ENCODE assay signal across 8 mouse cellular contexts in genomic region chr2:62643405-62644305, GRCm38 (mm10). TPM values are rescaled to one million over a fixed set of nuclear protein-coding genes. Genes with fewer than 3 reads are reported as not detected.
DNase-seq lines count a peak whose midpoint lies in the region; ATAC-seq and TF ChIP-seq lines count a peak whose summit lies in the region.

No protein-coding gene starts in this region.

- TF ChIP-seq RAD21 in CH12.LX (IDR thresholded peaks at IDR 0.05; ENCODE audit: low read depth, low read length) = no peak

- H3K4me1 ChIP-seq in CH12.LX (ENCODE audit: control insufficient read depth in 1 of 2, insufficient read depth in 2 of 2) = peaks cover 3 to 22% of the 10 kb centered on the region in 2 experiments; a peak in 3 of 4 replicates
- peaks cover 9% of the 10 kb centered on the region; the same call in 1 of the 2 replicates for H3K4me1 ChIP-seq in limb, embryonic 13.5 days
- H3K4me1 ChIP-seq in midbrain, embryonic 15.5 days = peaks cover 14% of the 10 kb centered on the region

- TF ChIP-seq CTCF in CH12.LX (conservative IDR thresholded peaks at IDR 0.05 in 1 of 2, IDR thresholded peaks at IDR 0.05 in 1 of 2; ENCODE audit: low read depth in 2 of 2, low read length in 2 of 2) = peak; percentile 64 to 75

- no peaks in the 10 kb centered on the region for H3K9me3 ChIP-seq in CH12.LX (replicated peaks; ENCODE audit: low read length)
- H3K9me3 ChIP-seq in limb, embryonic 13.5 days = no peaks in the 10 kb centered on the region
- no peaks in the 10 kb centered on the region for H3K9me3 ChIP-seq in midbrain, embryonic 15.5 days

- no peak for TF ChIP-seq POLR2A in CH12.LX (IDR thresholded peaks at IDR 0.05; ENCODE audit: low read depth, low read length)

- ATAC-seq in limb, embryonic 13.5 days (ENCODE audit: low FRiP score, low read depth) = no peak
- no peak for ATAC-seq in midbrain, embryonic 15.5 days (replicated peaks)

- 51% methylated on average over 21 of the region's 21 CpGs for WGBS in limb, embryonic 13.5 days
- WGBS in midbrain, embryonic 15.5 days = 51% methylated on average over 21 of the region's 21 CpGs

- H3K4me3 ChIP-seq in CH12.LX (replicated peaks in 1 of 3; ENCODE audit: low read depth in 2 of 3, low read length in 2 of 3, poor library complexity in 1 of 3) = no peak overlapping the region
- no peak overlapping the region for H3K4me3 ChIP-seq in limb, embryonic 13.5 days
- H3K4me3 ChIP-seq in midbrain, embryonic 15.5 days = no peak overlapping the region

- no peak overlapping the region for H3K9ac ChIP-seq in CH12.LX (ENCODE audit: insufficient read depth, low read depth)
- H3K9ac ChIP-seq in limb, embryonic 13.5 days = no peak overlapping the region
- no peak overlapping the region for H3K9ac ChIP-seq in midbrain, embryonic 15.5 days

- in situ Hi-C loops in CH12.LX (cut with MboI; ENCODE audit: low pct_ligation_motif_present, low pct_unique_long_range_greater_than_20kb, low sequenced_read_pairs) = no loop called here

- intact Hi-C loops in heart, postnatal 14 days (cut with DNase I) = no loop called here

- H3K36me3 ChIP-seq in CH12.LX (replicated peaks in 1 of 2; ENCODE audit: control insufficient read depth in 1 of 2, insufficient read depth in 1 of 2, low read length in 1 of 2) = no peaks in the 10 kb centered on the region
- no peaks in the 10 kb centered on the region for H3K36me3 ChIP-seq in limb, embryonic 13.5 days
- H3K36me3 ChIP-seq in midbrain, embryonic 15.5 days (replicated peaks) = no peaks in the 10 kb centered on the region

- no peaks in the 10 kb centered on the region for H3K27me3 ChIP-seq in CH12.LX (replicated peaks)
- H3K27me3 ChIP-seq in limb, embryonic 13.5 days = peaks cover 6% of the 10 kb centered on the region; the same call in 1 of the 2 replicates
- peaks cover 6% of the 10 kb centered on the region; the same call in 1 of the 2 replicates for H3K27me3 ChIP-seq in midbrain, embryonic 15.5 days (replicated peaks)

- dilution Hi-C loops in CH12.LX (cut with MboI; ENCODE audit: extremely low pct_ligation_motif_present, extremely low pct_unique_long_range_greater_than_20kb, low sequenced_read_pairs) = no loop called here

- H3K4me2 ChIP-seq in CH12.LX (ENCODE audit: insufficient read depth, low read depth, poor library complexity, severe bottlenecking) = peak overlapping the region; percentile 21; the same call in 1 of the 2 replicates
- peak overlapping the region; percentile 19; the same call in 1 of the 2 replicates for H3K4me2 ChIP-seq in limb, embryonic 13.5 days (replicated peaks)
- H3K4me2 ChIP-seq in midbrain, embryonic 15.5 days = peak overlapping the region; percentile 13; the same call in 1 of the 2 replicates

- peak; percentile 70 to 72 for DNase-seq in cerebellum, postnatal 10 days
- DNase-seq in cerebellum, postnatal 4 days (ENCODE audit: low spot score in 2 of 2) = no peak
- peak; percentile 61 for DNase-seq in CH12.LX (ENCODE audit: extremely low read depth)
- peak; percentile 61 for DNase-seq in embryo, embryonic 10 days (ENCODE audit: low spot score)
- peak; percentile 59 to 74 for DNase-seq in heart, postnatal 14 days
- peak; percentile 79 for DNase-seq in testis, postnatal 10 days (ENCODE audit: low spot score)

- TF ChIP-seq EP300 in CH12.LX (IDR thresholded peaks at IDR 0.05; ENCODE audit: low read length) = no peak

- no peaks in the 10 kb centered on the region for H3K79me2 ChIP-seq in CH12.LX (replicated peaks; ENCODE audit: control insufficient read depth, extremely low read depth, insufficient read depth, poor library complexity, severe bottlenecking)

- no peak overlapping the region for H3K27ac ChIP-seq in CH12.LX (ENCODE audit: insufficient read depth, low read depth)
- H3K27ac ChIP-seq in limb, embryonic 13.5 days = no peak overlapping the region
- no peak overlapping the region for H3K27ac ChIP-seq in midbrain, embryonic 15.5 days

TF ChIP-seq in CH12.LX, 34 proteins besides CTCF, POLR2A, EP300 and RAD21:
- TF ChIP-seq NELFE (IDR thresholded peaks at IDR 0.05; ENCODE audit: low read depth, low read length) = no peak
- 0 out of 2 replicates have a peak, but pooled peaks have one; percentile 6 for TF ChIP-seq SMC3 (IDR thresholded peaks at IDR 0.05; ENCODE audit: low read depth, low read length)
- TF ChIP-seq SIN3A (IDR thresholded peaks at IDR 0.05; ENCODE audit: low read length) = no peak

RNA-seq across cellular contexts. Expression of gene Ifih1, which starts 2.4 kb away (rescaled TPM):
- 1.6 and 2.0 TPM in 2 replicates for total RNA-seq in CH12.LX (2012; rRNA removed)
- total RNA-seq in CH12.LX (2014; rRNA removed) = 2.2 and 2.5 TPM in 2 replicates
- polyA plus RNA-seq in CH12.LX (2012; ENCODE audit: insufficient read length, low read depth) = 3.6 and 4.5 TPM in 2 replicates
- total RNA-seq in heart, postnatal 14 days (2021) = 1 to 10 TPM; 4.2 to 4.8 TPM
- polyA plus RNA-seq in limb, embryonic 13.5 days (2015; fragmentation: Nextera tagmentation; extraction: Ambion mirVana) = 1.4 and 1.6 TPM in 2 replicates
- polyA plus RNA-seq in midbrain, embryonic 15.5 days (2015; fragmentation: Nextera tagmentation; extraction: Ambion mirVana) = 0.93 and 0.97 TPM in 2 replicates

RNA-seq across cellular contexts. Expression of gene Gca, which starts 20.4 kb away (rescaled TPM):
- total RNA-seq in CH12.LX (2012; rRNA removed) (4.7 and 5.2 TPM in 2 replicates), CH12.LX (2014; rRNA removed) (1.7 and 4.2 TPM in 2 replicates)
- 10.1 and 10.9 TPM in 2 replicates for polyA plus RNA-seq in CH12.LX (2012; ENCODE audit: insufficient read length, low read depth)
- 10 to 100 TPM; 36.7 to 37.8 TPM for total RNA-seq in heart, postnatal 14 days (2021)
- 1.1 and 1.5 TPM in 2 replicates for polyA plus RNA-seq in limb, embryonic 13.5 days (2015; fragmentation: Nextera tagmentation; extraction: Ambion mirVana)
- polyA plus RNA-seq in midbrain, embryonic 15.5 days (2015; fragmentation: Nextera tagmentation; extraction: Ambion mirVana) = 2.7 and 3.4 TPM in 2 replicates

Comparison
In these comparisons a context has a peak if more than half of its experiments do, and no peak if none do; other contexts are left out.
1. DNase-seq: peak in cerebellum, postnatal 10 days (2 of 2), CH12.LX (single experiment), embryo, embryonic 10 days (single experiment), heart, postnatal 14 days (2 of 2) and testis, postnatal 10 days (single experiment); none in cerebellum, postnatal 4 days (0 of 2).
2. Peak in every context shown above with its lines, with median percentiles within 50 percentile points of each other: H3K4me2 ChIP-seq.